Mouse (Mus musculus): ENCODE results near the gene Ino80d. TPM values are rescaled to one million over a fixed set of nuclear protein-coding genes. Genes with fewer than 3 reads are reported as not detected.
A peak's percentile ranks its signal among the peaks of the same experiment; 100 is the strongest.

The Ino80d gene
- polyA plus RNA-seq, 1 experiment from 2014 or later: 9.2 TPM

- DNase-seq (ENCODE audit: low spot score): no peak
These were observed 6.7 kb downstream of the Ino80d start for GRCm38 (mm10) chr1:63107614-63108327.

- no peak for DNase-seq (ENCODE audit: low spot score)
These were observed 11.6 kb downstream of the Ino80d start for GRCm38 (mm10) chr1:63102758-63103451.

GRCm38 (mm10) chr1:63100196-63100595, 14.3 kb downstream of the Ino80d start:
- no peak for DNase-seq (ENCODE audit: low spot score)

GRCm38 (mm10) chr1:63098831-63099230, 15.6 kb downstream of the Ino80d start:
- DNase-seq (ENCODE audit: low spot score): no peak

GRCm38 (mm10) chr1:63096071-63096470, 18.4 kb downstream of the Ino80d start:
- no peak for DNase-seq (ENCODE audit: low spot score)

- DNase-seq (ENCODE audit: low spot score): no peak
These were observed 24.7 kb downstream of the Ino80d start for GRCm38 (mm10) chr1:63089795-63090194.

- no peak for DNase-seq (ENCODE audit: low spot score)
These were observed 25.9 kb downstream of the Ino80d start for GRCm38 (mm10) chr1:63088614-63089013.

GRCm38 (mm10) chr1:63080277-63080676, 34.2 kb downstream of the Ino80d start:
- no peak for DNase-seq (ENCODE audit: low spot score)

GRCm38 (mm10) chr1:63076383-63076782, 38.1 kb downstream of the Ino80d start:
- no peak for DNase-seq (ENCODE audit: low spot score)

- no peak for DNase-seq (ENCODE audit: low spot score)
These were observed 43.1 kb downstream of the Ino80d start for GRCm38 (mm10) chr1:63071379-63071778.

GRCm38 (mm10) chr1:63058361-63058760, 56.1 kb downstream of the Ino80d start:
- DNase-seq (ENCODE audit: low spot score): no peak

GRCm38 (mm10) chr1:63057849-63058248, 56.6 kb downstream of the Ino80d start:
- DNase-seq (ENCODE audit: low spot score): no peak

- DNase-seq (ENCODE audit: low spot score): no peak
These were observed 57.1 kb downstream of the Ino80d start for GRCm38 (mm10) chr1:63057318-63057717.

- DNase-seq (ENCODE audit: low spot score): no peak
These were observed 59.1 kb downstream of the Ino80d start for GRCm38 (mm10) chr1:63055386-63055785.

GRCm38 (mm10) chr1:63050866-63051265, 63.6 kb downstream of the Ino80d start:
- no peak for DNase-seq (ENCODE audit: low spot score)

GRCm38 (mm10) chr1:63049977-63050376, 64.5 kb downstream of the Ino80d start:
- no peak for DNase-seq (ENCODE audit: low spot score)

- DNase-seq (ENCODE audit: low spot score): peak; percentile 4
These were observed 66.5 kb downstream of the Ino80d start for GRCm38 (mm10) chr1:63047983-63048382.

- no peak for DNase-seq (ENCODE audit: low spot score)
These were observed 81.5 kb downstream of the Ino80d start for GRCm38 (mm10) chr1:63032929-63033328.

- no peak for DNase-seq (ENCODE audit: low spot score)
These were observed 94.6 kb downstream of the Ino80d start for GRCm38 (mm10) chr1:63019916-63020315.

- DNase-seq (ENCODE audit: low spot score): no peak
These were observed 109.3 kb downstream of the Ino80d start for GRCm38 (mm10) chr1:63005013-63005646.

- DNase-seq (ENCODE audit: low spot score): no peak
These were observed 112.6 kb downstream of the Ino80d start for GRCm38 (mm10) chr1:63001874-63002273.

GRCm38 (mm10) chr1:62993348-62993747, 121.1 kb downstream of the Ino80d start:
- DNase-seq (ENCODE audit: low spot score): no peak

All from thymus, postnatal 0 days (tissue).